8 mouse cellular contexts compared by ENCODE assay signal in the genomic region with DNA sequence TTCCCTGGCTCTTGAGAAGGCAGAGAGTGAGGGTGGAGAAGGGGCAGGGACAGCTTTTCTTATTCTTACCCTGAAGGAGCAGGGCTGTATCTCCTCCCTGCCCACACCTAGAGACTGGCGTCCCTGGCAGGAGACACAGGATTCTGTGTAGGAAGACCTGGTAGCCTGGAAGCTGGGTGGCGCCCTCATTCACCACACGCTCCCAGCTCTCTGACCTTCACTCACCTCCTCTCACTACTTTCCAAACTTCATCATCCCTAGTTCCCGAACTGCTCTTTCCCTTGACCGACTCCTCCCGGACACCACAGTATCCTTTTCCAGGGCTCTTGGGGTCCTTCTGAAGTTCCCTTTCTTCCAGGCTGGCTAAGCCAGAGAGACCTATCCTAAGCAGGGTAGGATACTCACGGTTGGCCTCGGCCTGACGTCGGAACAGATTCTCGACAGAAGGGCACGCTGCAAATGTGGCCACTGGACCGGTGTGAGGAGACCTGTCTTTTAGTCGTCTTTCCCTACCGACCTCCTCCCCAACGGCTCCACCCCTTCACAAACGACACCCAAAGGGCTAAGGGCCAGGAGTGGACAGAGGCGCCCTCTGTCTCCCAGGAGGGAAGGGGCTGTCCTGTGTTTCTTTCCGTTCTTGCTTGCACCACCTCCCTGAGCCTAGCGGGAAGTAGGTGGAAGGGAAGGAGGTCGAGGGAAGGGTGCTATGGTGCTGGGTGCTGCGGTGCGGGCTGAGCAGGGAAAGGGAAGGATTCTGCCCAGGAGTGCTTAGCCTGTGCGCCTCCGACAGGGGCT. TPM values are rescaled to one million over a fixed set of nuclear protein-coding genes. Genes with fewer than 3 reads are reported as not detected.
DNase-seq lines count a peak whose midpoint lies in the region; ATAC-seq and TF ChIP-seq lines count a peak whose summit lies in the region.

A gene (minus strand): TSS at position 597 of the 795 bp plus-strand sequence.
A gene (plus strand): TSS at position 640 of the 795 bp plus-strand sequence.

- H3K4me1 ChIP-seq in hindbrain, embryonic 15.5 days (replicated peaks) = peaks cover 14% of the 10 kb centered on the region
- peaks cover 8% of the 10 kb centered on the region; the same call in 1 of the 2 replicates for H3K4me1 ChIP-seq in small intestine, adult 2 months (ENCODE audit: control insufficient read depth, insufficient read depth, insufficient read length, low read length)

- H3K4me3 ChIP-seq in hindbrain, embryonic 15.5 days = peak within 1 kb of the TSS; percentile 34
- H3K4me3 ChIP-seq in left cerebral cortex, adult 2 months = peak within 1 kb of the TSS; percentile 52
- peak within 1 kb of the TSS; percentile 62 for H3K4me3 ChIP-seq in small intestine, adult 2 months (ENCODE audit: low read depth, low read length)

- no peaks in the 10 kb centered on the region for H3K36me3 ChIP-seq in hindbrain, embryonic 15.5 days
- H3K36me3 ChIP-seq in small intestine, adult 2 months (ENCODE audit: control insufficient read depth, insufficient read depth, low read length) = peaks cover 2% of the 10 kb centered on the region; the same call in 1 of the 2 replicates

- peak; percentile 26 for TF ChIP-seq CTCF in left cerebral cortex, adult 2 months (IDR thresholded peaks at IDR 0.05)
- TF ChIP-seq CTCF in small intestine, adult 2 months (IDR thresholded peaks at IDR 0.05; ENCODE audit: extremely low read depth, insufficient read length, insufficient replicate concordance, low read depth, low read length) = peak; percentile 23; the same call in 1 of the 2 replicates

- intact Hi-C loops in left cerebral cortex, adult 2 months (cut with DNase I) = no loop called here

- H3K9me3 ChIP-seq in hindbrain, embryonic 15.5 days = no peaks in the 10 kb centered on the region

- peaks cover 33% of the 10 kb centered on the region for H3K27me3 ChIP-seq in hindbrain, embryonic 15.5 days
- no peaks in the 10 kb centered on the region for H3K27me3 ChIP-seq in small intestine, adult 2 months (ENCODE audit: control insufficient read depth, insufficient read depth, low read length)

- TF ChIP-seq POLR2A in small intestine, adult 2 months (IDR thresholded peaks at IDR 0.05; ENCODE audit: low read depth, low read length) = no peak; the same call in 1 of the 2 replicates

- no peak within 1 kb of the TSS for H3K27ac ChIP-seq in hindbrain, embryonic 15.5 days (replicated peaks)
- H3K27ac ChIP-seq in left cerebral cortex, adult 2 months = peak within 1 kb of the TSS; percentile 85
- peak within 1 kb of the TSS; percentile 48 for H3K27ac ChIP-seq in small intestine, adult 2 months (ENCODE audit: insufficient read depth, low read depth, low read length)

- 4% methylated on average over 25 of the region's 25 CpGs for WGBS in hindbrain, embryonic 15.5 days
- 2% methylated on average over 25 of the region's 25 CpGs for WGBS in small intestine, adult 2 months

- ATAC-seq in hindbrain, embryonic 15.5 days (ENCODE audit: low FRiP score, low read depth) = no peak

- peak within 1 kb of the TSS; percentile 30; the same call in 1 of the 2 replicates for H3K9ac ChIP-seq in hindbrain, embryonic 15.5 days

- peak; percentile 48 for DNase-seq in layer of hippocampus, adult 11-12 months (ENCODE audit: low spot score)
- no peak for DNase-seq in layer of hippocampus, adult 9-10 months (ENCODE audit: low spot score)
- DNase-seq in c-Kit-positive CD71-positive TER-119-positive erythroid progenitor cells, embryonic 14.5 days (ENCODE audit: low spot score) = peak; percentile 35
- DNase-seq in gastrocnemius, adult 8-10 months (ENCODE audit: low spot score in 2 of 2) = peak; percentile 52 to 64
- DNase-seq in left cerebral cortex, adult 2 months (ENCODE audit: extremely low spot score in 1 of 2, low spot score in 2 of 2) = peak; percentile 46 to 55
- peak; percentile 83 to 85 for DNase-seq in lung, postnatal 4 days

- H3K4me2 ChIP-seq in hindbrain, embryonic 15.5 days = peak within 1 kb of the TSS; percentile 67

RNA-seq across cellular contexts. Expression of the first gene that starts in this region (rescaled TPM):
- total RNA-seq in gastrocnemius, adult 8-10 months (2022) = 100 to 1,000 TPM; 157 to 190 (median 173) TPM
- polyA plus RNA-seq in hindbrain, embryonic 15.5 days (2015; fragmentation: Nextera tagmentation; extraction: Ambion mirVana) = 19.9 and 23.6 TPM in 2 replicates
- total RNA-seq in left cerebral cortex, adult 2 months (2021) = 100 to 1,000 TPM; 119 to 123 TPM
- polyA plus RNA-seq in small intestine, adult 2 months (2012; rRNA removed) = 20.2 and 26.8 TPM in 2 replicates

RNA-seq across cellular contexts. Expression of the second gene that starts in this region (rescaled TPM):
- 10 to 100 TPM in 3 of 4 experiments, 1 to 10 TPM in 1; 7.5 to 16.2 (median 11.8) TPM for total RNA-seq in gastrocnemius, adult 8-10 months (2022)
- 11.8 and 13.9 TPM in 2 replicates for polyA plus RNA-seq in hindbrain, embryonic 15.5 days (2015; fragmentation: Nextera tagmentation; extraction: Ambion mirVana)
- 10 to 100 TPM; 15.4 to 18.1 TPM for total RNA-seq in left cerebral cortex, adult 2 months (2021)
- polyA plus RNA-seq in small intestine, adult 2 months (2012; rRNA removed) = 8.5 and 9.7 TPM in 2 replicates
